Mouse (Mus musculus) heart, embryonic 10.5 days (tissue): ENCODE results near the gene Snx25. TPM values are rescaled to one million over a fixed set of nuclear protein-coding genes. Genes with fewer than 3 reads are reported as not detected.
A peak's percentile ranks its signal among the peaks of the same experiment; 100 is the strongest.
"Not testable (repeated sequence)": the region's sequence is repeated elsewhere in the genome, so short reads cannot be mapped to it uniquely, and the experiment has no call there.

Experiments
- DNase-seq: peaks from one replicate; pipeline ENCODE4 v3.0.0-alpha.2; 2017; ENCODE audit warnings: low spot score
- H3K27ac ChIP-seq: fragments of 300-500 bp; sonication (generic); 2 replicates; pipeline ENCODE4 v1.5.1; 2016; ENCODE audit warnings: mild to moderate bottlenecking
- H3K27me3 ChIP-seq: fragments of 300-500 bp; sonication (generic); 2 replicates; pipeline ENCODE4 v1.6.1; 2016; ENCODE audit warnings: mild to moderate bottlenecking; ENCODE audit not compliant: poor library complexity, insufficient read depth, severe bottlenecking
- H3K36me3 ChIP-seq: fragments of 300-500 bp; sonication (generic); 2 replicates; pipeline ENCODE4 v1.6.1; 2016; ENCODE audit warnings: mild to moderate bottlenecking, moderate library complexity
- H3K4me1 ChIP-seq: fragments of 300-500 bp; sonication (generic); 2 replicates; pipeline ENCODE4 v1.6.1; 2016; ENCODE audit warnings: mild to moderate bottlenecking
- H3K4me3 ChIP-seq: fragments of 300-500 bp; sonication (generic); 2 replicates; pipeline ENCODE4 v1.5.1; 2016; ENCODE audit warnings: mild to moderate bottlenecking, moderate library complexity
- H3K9me3 ChIP-seq: fragments of 300-500 bp; sonication (generic); 2 replicates; pipeline ENCODE4 v1.6.1; 2016; ENCODE audit warnings: mild to moderate bottlenecking, moderate library complexity
- WGBS: fragments of 180-500 bp; shearing (Covaris S2); methylation state at CpG from one replicate; pipeline ENCODE4 v1.1.7; 2016; 5-methylcytosine and 5-hydroxymethylcytosine counted together
- polyA plus RNA-seq: library from polyadenylated mRNA; unstranded; fragments of >200 nt; fragmentation: Nextera tagmentation; extraction: Ambion mirVana; gene quantifications from 2 replicates; pipeline ENCODE4 v1.2.1, GENCODE M21; 2016

The Snx25 gene
- polyA plus RNA-seq, 1 experiment from 2014 or later = 3.7 TPM

- Histone ChIP-seq H3K4me1 (0 out of 2 replicates have a peak, but pooled peaks cover 10% of the 10 kb centered on the region), H3K4me3 (no peak overlapping the region), H3K27me3 (no peaks in the 10 kb centered on the region), H3K9me3 (no peaks in the 10 kb centered on the region), H3K36me3 (peaks cover 10% of the 10 kb centered on the region; the same call in 1 of the 2 replicates), H3K27ac (no peak overlapping the region)
- 79% methylated on average over 3 of the region's 3 CpGs for WGBS
- DNase-seq = no peak
These were observed 34.8 kb downstream of the Snx25 start for GRCm38 (mm10) chr8:46117172-46117571.

GRCm38 (mm10) chr8:46113421-46114170, 38.4 kb downstream of the Snx25 start:
- not testable (repeated sequence) for H3K27me3 ChIP-seq, H3K27ac ChIP-seq, H3K4me3 ChIP-seq, H3K9me3 ChIP-seq, H3K36me3 ChIP-seq, DNase-seq
- H3K4me1 ChIP-seq = peaks cover 16% of the 10 kb centered on the region

GRCm38 (mm10) chr8:46107690-46108089, 44.3 kb downstream of the Snx25 start:
- Histone ChIP-seq H3K36me3 (peaks cover 22% of the 10 kb centered on the region), H3K27ac (no peak overlapping the region), H3K4me1 (peaks cover 6% of the 10 kb centered on the region), H3K9me3 (no peaks in the 10 kb centered on the region), H3K4me3 (no peak overlapping the region), H3K27me3 (no peaks in the 10 kb centered on the region)
- DNase-seq = no peak

GRCm38 (mm10) chr8:46103434-46103833, 48.5 kb downstream of the Snx25 start:
- Histone ChIP-seq H3K27me3 (no peaks in the 10 kb centered on the region), H3K9me3 (0 out of 2 replicates have a peak, but pooled peaks cover 3% of the 10 kb centered on the region)

GRCm38 (mm10) chr8:46092667-46093360, 59.1 kb downstream of the Snx25 start:
- no peak overlapping the region for H3K4me3 ChIP-seq
- 71% methylated on average over 6 of the region's 6 CpGs for WGBS
- no peaks in the 10 kb centered on the region for H3K27me3 ChIP-seq
- DNase-seq = no peak
- peaks cover 5% of the 10 kb centered on the region; the same call in 1 of the 2 replicates for H3K36me3 ChIP-seq
- peaks cover 17% of the 10 kb centered on the region for H3K4me1 ChIP-seq
- H3K27ac ChIP-seq = no peak overlapping the region
- H3K9me3 ChIP-seq = no peaks in the 10 kb centered on the region

More at GRCm38 (mm10) chr8:46103434-46103833, 48.5 kb downstream of the Snx25 start:
- Histone ChIP-seq H3K4me1 (no peaks in the 10 kb centered on the region), H3K4me3 (no peak overlapping the region), H3K27ac (no peak overlapping the region), H3K36me3 (peaks cover 47% of the 10 kb centered on the region)
- 97% methylated on average over 11 of the region's 11 CpGs for whole genome bisulfite sequencing
- DNase-seq = no peak

GRCm38 (mm10) chr8:46083141-46083540, 68.8 kb downstream of the Snx25 start:
- peaks cover 6% of the 10 kb centered on the region for H3K4me1 ChIP-seq
- WGBS = 66% methylated on average over 5 of the region's 5 CpGs
- no peaks in the 10 kb centered on the region for H3K36me3 ChIP-seq
- no peaks in the 10 kb centered on the region for H3K9me3 ChIP-seq
- H3K27ac ChIP-seq = peak overlapping the region; percentile 36; the same call in 1 of the 2 replicates
- DNase-seq = no peak
- no peaks in the 10 kb centered on the region for H3K27me3 ChIP-seq
- no peak overlapping the region for H3K4me3 ChIP-seq

GRCm38 (mm10) chr8:46081030-46081429, 70.9 kb downstream of the Snx25 start:
- H3K27ac ChIP-seq = no peak overlapping the region
- H3K9me3 ChIP-seq = no peaks in the 10 kb centered on the region
- no peaks in the 10 kb centered on the region for H3K27me3 ChIP-seq
- H3K36me3 ChIP-seq = no peaks in the 10 kb centered on the region
- H3K4me1 ChIP-seq = peaks cover 6% of the 10 kb centered on the region
- peak; percentile 27 for DNase-seq
- H3K4me3 ChIP-seq = no peak overlapping the region
- WGBS = 64% methylated on average over 2 of the region's 2 CpGs

- no peak overlapping the region for H3K27ac ChIP-seq
- H3K4me3 ChIP-seq = no peak overlapping the region
- H3K9me3 ChIP-seq = no peaks in the 10 kb centered on the region
- no peaks in the 10 kb centered on the region for H3K27me3 ChIP-seq
- peaks cover 6% of the 10 kb centered on the region for H3K4me1 ChIP-seq
- no peak for DNase-seq
- WGBS = 82% methylated on average over 6 of the region's 6 CpGs
- H3K36me3 ChIP-seq = peaks cover 3% of the 10 kb centered on the region; the same call in 1 of the 2 replicates
These were observed 73.1 kb downstream of the Snx25 start for GRCm38 (mm10) chr8:46078866-46079265.

GRCm38 (mm10) chr8:46075223-46075622, 76.7 kb downstream of the Snx25 start:
- no peaks in the 10 kb centered on the region for H3K9me3 ChIP-seq
- no peaks in the 10 kb centered on the region for H3K27me3 ChIP-seq
- no peak for DNase-seq
- H3K27ac ChIP-seq = no peak overlapping the region
- no peak overlapping the region for H3K4me3 ChIP-seq
- H3K36me3 ChIP-seq = peaks cover 3% of the 10 kb centered on the region; the same call in 1 of the 2 replicates
- no peaks in the 10 kb centered on the region for H3K4me1 ChIP-seq
- 90% methylated on average over 5 of the region's 5 CpGs for WGBS

GRCm38 (mm10) chr8:46073540-46074140, 78.3 kb downstream of the Snx25 start:
- Histone ChIP-seq H3K4me1 (no peaks in the 10 kb centered on the region), H3K27ac (no peak overlapping the region), H3K27me3 (no peaks in the 10 kb centered on the region), H3K4me3 (no peak overlapping the region), H3K9me3 (no peaks in the 10 kb centered on the region), H3K36me3 (peaks cover 3% of the 10 kb centered on the region; the same call in 1 of the 2 replicates)
- no peak for DNase-seq
- whole genome bisulfite sequencing = 66% methylated on average over 2 of the region's 2 CpGs

GRCm38 (mm10) chr8:46072798-46073197, 79.2 kb downstream of the Snx25 start:
- no peaks in the 10 kb centered on the region for H3K4me1 ChIP-seq
- WGBS = 86% methylated on average over 5 of the region's 5 CpGs
- H3K27me3 ChIP-seq = no peaks in the 10 kb centered on the region
- no peak overlapping the region for H3K4me3 ChIP-seq
- no peak for DNase-seq
- no peaks in the 10 kb centered on the region for H3K9me3 ChIP-seq
- no peak overlapping the region for H3K27ac ChIP-seq
- H3K36me3 ChIP-seq = peaks cover 6% of the 10 kb centered on the region; the same call in 1 of the 2 replicates

GRCm38 (mm10) chr8:46040260-46040659, 111.7 kb downstream of the Snx25 start:
- WGBS = 48% methylated on average over 13 of the region's 13 CpGs
- DNase-seq = no peak

GRCm38 (mm10) chr8:46039666-46040065, 112.3 kb downstream of the Snx25 start:
- Histone ChIP-seq H3K4me3 (no peak overlapping the region), H3K27me3 (no peaks in the 10 kb centered on the region), H3K9me3 (no peaks in the 10 kb centered on the region), H3K27ac (no peak overlapping the region), H3K36me3 (peaks cover 23% of the 10 kb centered on the region; the same call in 1 of the 2 replicates), H3K4me1 (peaks cover 6% of the 10 kb centered on the region; the same call in 1 of the 2 replicates)
- 85% methylated on average over 1 of the region's 1 CpGs for WGBS
- no peak for DNase-seq

More at GRCm38 (mm10) chr8:46040260-46040659, 111.7 kb downstream of the Snx25 start:
- peaks cover 6% of the 10 kb centered on the region; the same call in 1 of the 2 replicates for H3K4me1 ChIP-seq
- H3K36me3 ChIP-seq = peaks cover 22% of the 10 kb centered on the region; the same call in 1 of the 2 replicates
- H3K27me3 ChIP-seq = no peaks in the 10 kb centered on the region
- no peak overlapping the region for H3K27ac ChIP-seq
- no peaks in the 10 kb centered on the region for H3K9me3 ChIP-seq
- no peak overlapping the region for H3K4me3 ChIP-seq
